Mouse (Mus musculus) megakaryocyte-erythroid progenitor cell, adult 5 weeks (primary cell): ENCODE measurements around the gene Tas2r108. TPM values are rescaled to one million over a fixed set of nuclear protein-coding genes. Genes with fewer than 3 reads are reported as not detected.

Source experiments
- polyA plus RNA-seq: library from polyadenylated mRNA; stranded (reverse); fragments of >175 nt; gene quantifications from 2 replicates; pipeline ENCODE4 v1.2.3, GENCODE M21; 2012

Gene Tas2r108
- polyA plus RNA-seq = not detected in 2 replicates

DNA sequence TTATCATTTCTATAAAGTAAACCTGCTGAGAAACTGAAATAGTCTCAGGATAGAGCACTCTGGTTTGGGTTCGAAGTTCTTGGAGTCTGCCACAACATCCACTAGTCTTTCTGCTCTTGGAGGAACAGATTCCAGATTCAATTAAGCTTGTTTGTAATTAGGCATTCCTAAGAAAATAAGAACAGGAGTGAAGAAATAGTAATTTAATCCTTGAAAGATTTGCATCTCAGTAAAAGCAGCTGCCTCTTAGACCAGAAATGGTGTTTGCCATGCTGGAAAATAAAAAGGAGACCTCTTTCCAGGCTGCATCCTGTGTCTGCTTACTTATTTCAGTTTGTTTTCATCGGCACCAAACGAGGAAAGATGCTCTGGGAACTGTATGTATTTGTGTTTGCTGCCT is at the start of gene Tas2r108:
Tas2r108 (plus strand) TSS at position 301 of the 400 bp plus-strand sequence.

DNA sequence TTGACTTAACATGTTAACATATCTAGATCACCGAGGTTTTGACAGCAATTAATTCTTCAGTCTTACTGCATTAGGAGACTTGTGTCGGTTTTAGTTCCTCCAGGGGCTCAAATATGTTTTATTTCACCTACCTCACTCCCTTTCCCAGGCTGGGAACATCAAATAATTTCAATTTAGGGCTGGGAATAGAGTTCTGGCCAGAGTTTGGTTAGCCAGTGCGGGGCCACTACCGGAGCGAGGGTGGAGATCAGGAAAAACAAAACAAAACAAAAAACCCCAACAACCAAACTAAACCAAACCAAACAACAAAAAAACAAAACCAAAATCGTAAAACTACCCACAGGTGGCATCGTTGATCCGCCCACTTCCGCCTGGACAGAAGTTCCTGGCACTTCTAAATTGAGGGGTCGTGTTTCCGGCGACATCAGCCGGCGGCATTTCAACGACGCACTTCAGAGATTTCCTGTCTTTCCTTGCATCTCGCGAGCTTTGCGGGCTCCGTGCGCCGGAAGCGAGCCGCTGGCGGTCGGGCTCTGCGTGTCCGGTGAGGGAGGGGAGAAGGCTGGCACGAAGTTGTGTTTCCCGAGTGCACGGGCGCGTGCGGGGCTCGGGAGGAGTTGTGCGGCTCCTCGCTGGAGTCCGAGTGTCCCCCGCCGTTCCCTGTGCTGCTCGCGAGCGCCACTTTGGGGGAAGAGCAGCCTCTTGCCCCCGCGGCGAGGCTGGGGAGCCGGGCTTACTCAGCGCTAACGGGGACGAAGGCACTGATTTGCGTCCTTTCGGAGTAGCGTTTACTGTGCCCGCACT is 22.2 kb upstream of the Tas2r108 start, which contains the start of gene Ssbp1:
Ssbp1 (plus strand) TSS at position 437 of the 804 bp plus-strand sequence.

DNA sequence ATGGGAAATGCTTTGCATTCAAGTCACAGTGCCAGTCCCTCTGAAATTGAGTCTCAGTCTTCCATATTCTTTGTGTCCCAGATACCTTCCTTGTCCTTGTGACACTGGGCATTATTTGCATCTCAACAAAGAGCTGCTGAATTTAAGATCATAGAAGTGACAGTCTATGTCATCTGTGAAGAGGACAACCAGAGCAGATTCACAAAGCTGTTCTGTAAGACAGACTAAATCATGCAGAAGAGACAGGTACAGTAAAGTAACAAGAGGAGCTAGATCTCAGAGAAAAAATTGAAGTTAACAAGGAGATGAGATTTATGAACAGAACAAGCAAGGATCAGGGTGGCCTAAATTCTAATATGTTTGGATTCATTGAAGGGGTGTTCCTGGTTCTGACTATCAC is 2.4 kb upstream of the Tas2r108 start, which contains the start of gene Tas2r137:
Tas2r137 (plus strand) TSS at position 301 of the 400 bp plus-strand sequence.

DNA sequence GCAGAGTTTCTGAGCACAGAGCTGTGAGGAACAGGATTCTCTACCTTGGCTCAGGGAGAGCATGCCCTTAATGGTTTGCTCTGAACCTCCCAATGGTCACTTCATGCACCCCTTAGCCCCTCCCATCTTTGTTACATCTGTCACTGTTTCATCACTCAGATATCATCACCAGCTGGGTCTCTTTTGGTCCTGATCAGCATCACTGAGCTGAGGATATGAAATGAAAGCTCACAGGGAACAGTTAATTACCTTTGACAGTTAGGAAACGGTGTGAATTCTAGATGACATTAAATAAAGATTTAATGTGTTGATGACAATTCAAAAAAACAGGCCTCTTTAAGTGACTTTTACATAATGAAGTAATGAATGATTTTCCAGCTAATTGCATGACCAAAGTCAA is 26.1 kb downstream of the Tas2r108 start, which contains the start of gene Prss37:
Prss37 (minus strand) TSS at position 101 of the 400 bp plus-strand sequence.

Other genes with a start within 250 kb of the Tas2r108 start
- 4.8 and 6.4 TPM in 2 replicates for gene Agk, start 168.4 kb upstream of the Tas2r108 start, polyA plus RNA-seq
- gene E330009J07Rik, start 57.4 kb upstream of the Tas2r108 start, polyA plus RNA-seq = 4.2 and 5.3 TPM in 2 replicates
- not detected in 2 replicates for gene Wee2, start 54.4 kb upstream of the Tas2r108 start, polyA plus RNA-seq
- 28.9 and 31.7 TPM in 2 replicates for gene Ssbp1, start 22.2 kb upstream of the Tas2r108 start, polyA plus RNA-seq
- not detected in 2 replicates for gene Tas2r137, start 2.3 kb upstream of the Tas2r108 start, polyA plus RNA-seq
- gene Prss37, start 26.0 kb downstream of the Tas2r108 start, polyA plus RNA-seq = not detected in 2 replicates
- not detected in 2 replicates for gene Olfr461, start 61.5 kb downstream of the Tas2r108 start, polyA plus RNA-seq
- not detected in 2 replicates for gene Olfr460, start 76.0 kb downstream of the Tas2r108 start, polyA plus RNA-seq
- 3.7 and 6.0 TPM in 2 replicates for gene Clec5a, start 92.3 kb downstream of the Tas2r108 start, polyA plus RNA-seq
- gene Tas2r138, start 119.8 kb downstream of the Tas2r108 start, polyA plus RNA-seq = not detected in 2 replicates
- 1.8 and 2.6 TPM in 2 replicates for gene Mgam, start 135.3 kb downstream of the Tas2r108 start, polyA plus RNA-seq